ENCODE assay signal across 8 mouse cellular contexts in genomic region chr3:41348795-41349194, GRCm38 (mm10).
DNase-seq lines count a peak whose midpoint lies in the region; ATAC-seq and TF ChIP-seq lines count a peak whose summit lies in the region.

No protein-coding gene starts in this region.

- peak; percentile 73 for TF ChIP-seq CTCF in intestine, postnatal 0 days (IDR thresholded peaks at IDR 0.05; ENCODE audit: low read depth)
- peak; percentile 43 to 75; a peak in 3 of 4 replicates for TF ChIP-seq CTCF in CH12.LX (conservative IDR thresholded peaks at IDR 0.05 in 1 of 2, IDR thresholded peaks at IDR 0.05 in 1 of 2; ENCODE audit: low read depth in 2 of 2, low read length in 2 of 2)
- TF ChIP-seq CTCF in gastrocnemius, adult 2 months (IDR thresholded peaks at IDR 0.05): peak; percentile 64
- TF ChIP-seq CTCF in small intestine, adult 2 months (IDR thresholded peaks at IDR 0.05; ENCODE audit: extremely low read depth, insufficient read length, insufficient replicate concordance, low read depth, low read length): peak; percentile 65; the same call in 1 of the 2 replicates

- no peak for ATAC-seq in intestine, postnatal 0 days
- no peak for ATAC-seq in intestine, embryonic 15.5 days

- no peaks in the 10 kb centered on the region for H3K27me3 ChIP-seq in intestine, postnatal 0 days (replicated peaks; ENCODE audit: control insufficient read depth, insufficient read depth, low read length)
- no peaks in the 10 kb centered on the region for H3K27me3 ChIP-seq in intestine, embryonic 15.5 days (replicated peaks)
- H3K27me3 ChIP-seq in CH12.LX (replicated peaks): no peaks in the 10 kb centered on the region
- no peaks in the 10 kb centered on the region for H3K27me3 ChIP-seq in small intestine, adult 2 months (ENCODE audit: control insufficient read depth, insufficient read depth, low read length)

- H3K4me3 ChIP-seq in intestine, postnatal 0 days (ENCODE audit: low read depth, low read length): no peak overlapping the region
- no peak overlapping the region for H3K4me3 ChIP-seq in intestine, embryonic 15.5 days (replicated peaks)
- no peak overlapping the region for H3K4me3 ChIP-seq in CH12.LX (replicated peaks in 1 of 3; ENCODE audit: low read depth in 2 of 3, low read length in 2 of 3, poor library complexity in 1 of 3)
- H3K4me3 ChIP-seq in gastrocnemius, adult 2 months: no peak overlapping the region
- H3K4me3 ChIP-seq in small intestine, adult 2 months (ENCODE audit: low read depth, low read length): no peak overlapping the region

- no peak for TF ChIP-seq EP300 in CH12.LX (IDR thresholded peaks at IDR 0.05; ENCODE audit: low read length)

- WGBS in intestine, postnatal 0 days: 69% methylated on average over 1 of the region's 1 CpGs
- WGBS in intestine, embryonic 15.5 days: 85% methylated on average over 1 of the region's 1 CpGs
- WGBS in small intestine, adult 2 months: 73% methylated on average over 1 of the region's 1 CpGs

- TF ChIP-seq POLR2A in CH12.LX (IDR thresholded peaks at IDR 0.05; ENCODE audit: low read depth, low read length): no peak
- no peak for TF ChIP-seq POLR2A in small intestine, adult 2 months (IDR thresholded peaks at IDR 0.05; ENCODE audit: low read depth, low read length)

- H3K4me1 ChIP-seq in intestine, postnatal 0 days (replicated peaks; ENCODE audit: control insufficient read depth, insufficient read depth, low read length): no peaks in the 10 kb centered on the region
- H3K4me1 ChIP-seq in intestine, embryonic 15.5 days (replicated peaks): no peaks in the 10 kb centered on the region
- H3K4me1 ChIP-seq in CH12.LX (ENCODE audit: control insufficient read depth in 1 of 2, insufficient read depth in 2 of 2): no peaks in the 10 kb centered on the region
- H3K4me1 ChIP-seq in small intestine, adult 2 months (ENCODE audit: control insufficient read depth, insufficient read depth, insufficient read length, low read length): no peaks in the 10 kb centered on the region

- no peaks in the 10 kb centered on the region for H3K9me3 ChIP-seq in intestine, postnatal 0 days (ENCODE audit: control insufficient read depth)
- H3K9me3 ChIP-seq in intestine, embryonic 15.5 days: no peaks in the 10 kb centered on the region
- H3K9me3 ChIP-seq in CH12.LX (replicated peaks; ENCODE audit: low read length): no peaks in the 10 kb centered on the region

- in situ Hi-C loops in CH12.LX (cut with MboI; ENCODE audit: low pct_ligation_motif_present, low pct_unique_long_range_greater_than_20kb, low sequenced_read_pairs): no loop called here

- no peak overlapping the region for H3K9ac ChIP-seq in intestine, postnatal 0 days (ENCODE audit: low read depth, low read length)
- H3K9ac ChIP-seq in intestine, embryonic 15.5 days: no peak overlapping the region
- H3K9ac ChIP-seq in CH12.LX (ENCODE audit: insufficient read depth, low read depth): no peak overlapping the region

- no peaks in the 10 kb centered on the region for H3K36me3 ChIP-seq in intestine, postnatal 0 days (ENCODE audit: control insufficient read depth, insufficient read depth)
- H3K36me3 ChIP-seq in intestine, embryonic 15.5 days: no peaks in the 10 kb centered on the region
- H3K36me3 ChIP-seq in CH12.LX (replicated peaks in 1 of 2; ENCODE audit: control insufficient read depth in 1 of 2, insufficient read depth in 1 of 2, low read length in 1 of 2): no peaks in the 10 kb centered on the region
- H3K36me3 ChIP-seq in small intestine, adult 2 months (ENCODE audit: control insufficient read depth, insufficient read depth, low read length): no peaks in the 10 kb centered on the region

- H3K27ac ChIP-seq in intestine, postnatal 0 days (ENCODE audit: low read depth, low read length): no peak overlapping the region
- H3K27ac ChIP-seq in intestine, embryonic 15.5 days: no peak overlapping the region
- H3K27ac ChIP-seq in CH12.LX (ENCODE audit: insufficient read depth, low read depth): no peak overlapping the region
- no peak overlapping the region for H3K27ac ChIP-seq in gastrocnemius, adult 2 months
- H3K27ac ChIP-seq in small intestine, adult 2 months (ENCODE audit: insufficient read depth, low read depth, low read length): no peak overlapping the region

- dilution Hi-C loops in CH12.LX (cut with MboI; ENCODE audit: extremely low pct_ligation_motif_present, extremely low pct_unique_long_range_greater_than_20kb, low sequenced_read_pairs): no loop called here

- no peaks in the 10 kb centered on the region for H3K79me2 ChIP-seq in CH12.LX (replicated peaks; ENCODE audit: control insufficient read depth, extremely low read depth, insufficient read depth, poor library complexity, severe bottlenecking)

- peak; percentile 72 for TF ChIP-seq RAD21 in CH12.LX (IDR thresholded peaks at IDR 0.05; ENCODE audit: low read depth, low read length)

- intact Hi-C loops in gastrocnemius, adult 2 months (cut with DNase I): loop anchor here (5.0 kb wide), 1 partner anchor 244 kb away; no protein-coding TSS in a partner anchor
- intact Hi-C loops in left cerebral cortex, postnatal 4 days (cut with DNase I): no loop called here

- no peak overlapping the region for H3K4me2 ChIP-seq in intestine, postnatal 0 days (replicated peaks; ENCODE audit: low read depth)
- no peak overlapping the region for H3K4me2 ChIP-seq in intestine, embryonic 15.5 days (replicated peaks)
- H3K4me2 ChIP-seq in CH12.LX (ENCODE audit: insufficient read depth, low read depth, poor library complexity, severe bottlenecking): no peak overlapping the region

- peak; percentile 57 for DNase-seq in CH12.LX (ENCODE audit: extremely low read depth)
- DNase-seq in adrenal gland, adult 2 months: peak; percentile 56
- DNase-seq in gastrocnemius, adult 2 months: peak; percentile 64
- peak; percentile 32 for DNase-seq in left cerebral cortex, postnatal 4 days
- no peak for DNase-seq in Muller cell, postnatal 12 days (ENCODE audit: inconsistent ontology term)

TF ChIP-seq in CH12.LX, 34 proteins besides CTCF, POLR2A, EP300 and RAD21:
- TF ChIP-seq CHD2 (IDR thresholded peaks at IDR 0.05; ENCODE audit: low read length): no peak
- peak; percentile 80 for TF ChIP-seq SMC3 (IDR thresholded peaks at IDR 0.05; ENCODE audit: low read depth, low read length)
TF ChIP-seq in CH12.LX: peak in this region for 1.
